Mouse (Mus musculus): ENCODE measurements around the gene Mmachc.

- no peak for TF ChIP-seq EP300 (IDR thresholded peaks at IDR 0.05; ENCODE audit: low read length)
- TF ChIP-seq PAX5 (IDR thresholded peaks at IDR 0.05; ENCODE audit: low read length), result no peak
- no peak for TF ChIP-seq CTCF (conservative IDR thresholded peaks at IDR 0.05 in 1 of 2, IDR thresholded peaks at IDR 0.05 in 1 of 2; ENCODE audit: low read depth in 2 of 2, low read length in 2 of 2)
- TF ChIP-seq USF1 (IDR thresholded peaks at IDR 0.05; ENCODE audit: low read depth, low read length), result no peak
- TF ChIP-seq GABPA (IDR thresholded peaks at IDR 0.05; ENCODE audit: insufficient replicate concordance, low read depth, low read length), result no peak
- no peak for TF ChIP-seq NRF1 (IDR thresholded peaks at IDR 0.05; ENCODE audit: low read depth, low read length)
- no peak for TF ChIP-seq ZMIZ1 (IDR thresholded peaks at IDR 0.05; ENCODE audit: low read depth, low read length)
- TF ChIP-seq CHD2 (IDR thresholded peaks at IDR 0.05; ENCODE audit: low read length), result no peak
- TF ChIP-seq ZNF384 (IDR thresholded peaks at IDR 0.05; ENCODE audit: low read depth, low read length), result no peak
- no peak for TF ChIP-seq POLR2A (IDR thresholded peaks at IDR 0.05; ENCODE audit: low read depth, low read length)
- TF ChIP-seq CHD1 (IDR thresholded peaks at IDR 0.05; ENCODE audit: low read depth, low read length), result no peak
- TF ChIP-seq RAD21 (IDR thresholded peaks at IDR 0.05; ENCODE audit: low read depth, low read length), result no peak
Measured at GRCm38 (mm10) chr4:116712536-116712935, 4.3 kb upstream of the Mmachc start.

Measured in CH12.LX (cell line).